Mouse (Mus musculus) G1E (cell line): ENCODE results near the gene Cd84. TPM values are rescaled to one million over a fixed set of nuclear protein-coding genes. Genes with fewer than 3 reads are reported as not detected.

Source experiments
- ATAC-seq: 2 replicates; pipeline ENCODE4 v1.8.0; 2016; ENCODE audit warnings: mild to moderate bottlenecking; ENCODE audit not compliant: insufficient number of reproducible peaks, poor library complexity, low FRiP score, severe bottlenecking; ENCODE audit errors: extremely low read depth
- DNase-seq: peaks from one replicate; pipeline ENCODE4 v3.0.0; 2012; ENCODE audit warnings: low spot score
- H3K27me3 ChIP-seq: 2 replicates; pipeline ENCODE4 v1.6.1; 2012; ENCODE audit warnings: mild to moderate bottlenecking, low read length, inconsistent platforms; ENCODE audit not compliant: insufficient read depth
- H3K36me3 ChIP-seq: replicated peaks from 2 replicates; pipeline ENCODE3; 2012; ENCODE audit warnings: mild to moderate bottlenecking, inconsistent platforms
- H3K4me1 ChIP-seq: 2 replicates; pipeline ENCODE4 v1.6.1; 2012; ENCODE audit warnings: low read depth, low read length, inconsistent platforms, mixed read lengths; ENCODE audit not compliant: insufficient read depth
- H3K4me3 ChIP-seq: 2 replicates; pipeline ENCODE4 v1.5.1; 2012; ENCODE audit warnings: low read depth, mild to moderate bottlenecking, inconsistent platforms, low read length, moderate library complexity, mixed read lengths
- H3K9me3 ChIP-seq: replicated peaks from 2 replicates; pipeline ENCODE4 v1.6.1; 2012; ENCODE audit warnings: inconsistent platforms
- CTCF ChIP-seq: IDR thresholded peaks from 2 replicates; pipeline ENCODE4 v1.5.1; 2012; ENCODE audit warnings: low read depth, low read length, inconsistent platforms, mixed read lengths
- GATA1 ChIP-seq: IDR thresholded peaks from 2 replicates; pipeline ENCODE4 v1.6.1; 2012; ENCODE audit warnings: borderline replicate concordance, low read length, inconsistent platforms, mixed read lengths
- GATA2 ChIP-seq: IDR thresholded peaks from 2 replicates; pipeline ENCODE4 v1.6.1; 2012; ENCODE audit warnings: low read depth, low read length, inconsistent platforms, borderline replicate concordance
- POLR2AphosphoS5 ChIP-seq: IDR thresholded peaks from 2 replicates; pipeline ENCODE4 v1.6.1; 2012; ENCODE audit warnings: low read depth, low read length, inconsistent platforms; ENCODE audit not compliant: insufficient replicate concordance
- TAL1 ChIP-seq: conservative IDR thresholded peaks from 2 replicates; pipeline ENCODE4 v1.6.1; 2012; ENCODE audit warnings: low read depth, low read length, inconsistent platforms, mixed read lengths
- polyA plus RNA-seq: library from polyadenylated mRNA; stranded (reverse); fragments of >175 nt; gene quantifications from 2 replicates; pipeline ENCODE4 v1.2.3, GENCODE M21; 2012
- total RNA-seq, 2 experiments: library from RNA; stranded (forward) in 1 of 2; stranded (reverse) in 1 of 2; fragments of 200-1000 nt in 1 of 2; fragments of >200 nt in 1 of 2; fragmentation: Nextera tagmentation in 1 of 2; gene quantifications; 2 replicates each; pipeline ENCODE4 v1.2.3; 2014 to 2017

Cd84 gene
- total and polyA plus RNA-seq, 3 experiments: 0.22 to 6.7 TPM; not detected in 1

GRCm38 (mm10) chr1:171919193-171919592 lies 79.7 kb downstream of the Cd84 start:
- H3K36me3 ChIP-seq: no peaks in the 10 kb centered on the region
- H3K4me1 ChIP-seq: no peaks in the 10 kb centered on the region
- H3K27me3 ChIP-seq: no peaks in the 10 kb centered on the region
- peaks cover 28% of the 10 kb centered on the region for H3K9me3 ChIP-seq
- no peak overlapping the region for H3K4me3 ChIP-seq
- no peak for ATAC-seq
- TF ChIP-seq POLR2AphosphoS5 (no peak), GATA2 (no peak), TAL1 (no peak), CTCF (no peak), GATA1 (no peak)
- DNase-seq: no peak

DNA sequence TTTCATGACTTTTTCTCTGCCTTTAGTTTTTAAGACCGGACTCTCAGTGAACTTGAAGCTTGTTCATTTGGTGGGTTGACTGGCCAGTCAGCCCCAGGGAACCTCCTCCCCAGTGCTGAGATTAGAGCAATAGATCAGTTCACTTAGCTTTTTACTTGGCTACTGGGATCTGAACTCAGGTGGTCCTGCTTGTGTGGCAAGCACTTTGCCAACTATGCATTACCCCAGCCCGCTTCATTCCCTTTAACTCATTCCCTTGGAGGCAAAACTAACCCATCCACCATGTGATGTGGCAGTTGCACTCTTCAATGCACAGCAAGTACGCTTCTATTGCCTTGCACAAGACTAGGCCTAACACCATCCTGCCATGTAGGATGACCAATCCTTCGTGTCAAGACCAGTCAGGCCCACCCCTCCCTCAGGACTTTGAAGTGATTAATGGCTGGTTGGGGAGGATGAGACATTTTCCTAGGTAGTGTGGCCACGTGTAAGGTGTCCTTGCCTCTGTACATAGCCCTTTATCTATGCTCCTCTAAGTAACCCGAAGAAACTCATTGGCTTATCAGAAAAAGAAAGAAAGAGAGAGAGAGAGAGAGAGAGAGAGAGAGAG lies 80.5 kb downstream of the Cd84 start:
- no peak for DNase-seq
- no peak for ATAC-seq
- no peaks in the 10 kb centered on the region for H3K27me3 ChIP-seq
- no peak overlapping the region for H3K4me3 ChIP-seq
- H3K36me3 ChIP-seq: no peaks in the 10 kb centered on the region
- TF ChIP-seq CTCF (no peak), POLR2AphosphoS5 (no peak), GATA1 (no peak), GATA2 (no peak), TAL1 (no peak)
- peaks cover 26% of the 10 kb centered on the region for H3K9me3 ChIP-seq
- no peaks in the 10 kb centered on the region for H3K4me1 ChIP-seq

DNA sequence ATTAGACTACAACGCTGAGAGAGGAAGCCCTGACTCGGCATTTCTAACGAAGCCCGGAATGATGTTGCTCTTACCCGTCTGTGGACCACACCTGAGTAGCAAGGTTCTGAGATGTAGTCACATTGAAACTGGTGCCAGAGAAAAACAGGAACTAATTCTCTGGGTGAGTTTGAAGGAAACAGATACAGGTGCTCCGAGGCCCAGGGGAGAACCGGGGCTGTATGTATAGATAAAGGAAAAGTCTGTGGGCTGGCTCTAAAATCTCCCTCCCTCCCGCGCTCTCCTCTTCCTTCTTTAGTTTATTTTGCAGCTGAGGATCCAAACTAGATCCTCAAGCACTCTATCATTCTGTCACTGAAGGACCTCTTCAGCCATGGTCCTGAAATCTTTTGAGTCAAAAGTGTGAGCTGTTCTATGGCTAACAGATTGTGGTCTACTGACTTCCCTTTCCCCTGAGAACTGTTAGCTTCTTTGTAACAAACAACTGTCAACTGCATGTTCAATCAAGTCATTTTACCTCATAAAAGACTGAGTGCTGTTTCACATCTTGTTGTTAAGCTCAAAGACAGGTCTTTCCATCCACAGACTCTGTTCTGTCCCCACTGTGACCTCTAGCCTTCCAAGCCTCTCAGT lies 81.6 kb downstream of the Cd84 start:
- ATAC-seq: no peak
- TF ChIP-seq POLR2AphosphoS5 (no peak), CTCF (no peak), GATA1 (no peak), GATA2 (no peak), TAL1 (no peak)
- Histone ChIP-seq H3K4me1 (no peaks in the 10 kb centered on the region), H3K36me3 (no peaks in the 10 kb centered on the region), H3K9me3 (peaks cover 17% of the 10 kb centered on the region), H3K27me3 (no peaks in the 10 kb centered on the region), H3K4me3 (no peak overlapping the region)
- no peak for DNase-seq

- DNase-seq (no peak), ATAC-seq (no peak)
- TF ChIP-seq GATA1 (no peak), CTCF (no peak), GATA2 (no peak), TAL1 (no peak), POLR2AphosphoS5 (no peak)
- Histone ChIP-seq H3K4me3 (no peak overlapping the region), H3K36me3 (no peaks in the 10 kb centered on the region), H3K9me3 (peaks cover 16% of the 10 kb centered on the region), H3K4me1 (no peaks in the 10 kb centered on the region), H3K27me3 (no peaks in the 10 kb centered on the region)
These were observed 82.1 kb downstream of the Cd84 start for GRCm38 (mm10) chr1:171921641-171922040.

DNA sequence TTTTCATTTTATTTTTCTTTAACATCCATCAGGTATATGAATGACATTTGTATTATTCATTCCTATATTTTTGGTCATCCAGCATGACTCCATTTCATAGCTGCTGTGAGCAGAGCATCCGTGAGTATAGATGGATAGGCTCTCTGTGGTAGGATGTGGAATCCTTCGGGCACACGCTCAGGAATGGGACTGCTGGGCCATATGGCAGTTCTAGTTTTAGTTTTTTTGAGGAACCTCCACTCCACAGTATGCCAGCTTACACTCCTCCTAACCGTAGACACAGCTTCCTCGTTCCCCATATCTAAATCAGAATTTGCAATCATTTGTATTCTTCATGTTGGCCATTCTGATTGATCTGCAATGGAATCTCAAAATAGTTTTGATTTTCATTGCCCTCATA lies 83.3 kb downstream of the Cd84 start:
- Histone ChIP-seq H3K4me1 (no peaks in the 10 kb centered on the region), H3K4me3 (no peak overlapping the region), H3K9me3 (peaks cover 12% of the 10 kb centered on the region), H3K36me3 (no peaks in the 10 kb centered on the region), H3K27me3 (no peaks in the 10 kb centered on the region)
- no peak for TF ChIP-seq GATA2
- no peak for TF ChIP-seq GATA1
- no peak for TF ChIP-seq TAL1
- TF ChIP-seq CTCF: no peak
- TF ChIP-seq POLR2AphosphoS5: no peak
- DNase-seq (no peak), ATAC-seq (no peak)

GRCm38 (mm10) chr1:171924900-171925299 lies 85.4 kb downstream of the Cd84 start:
- Histone ChIP-seq H3K27me3 (no peaks in the 10 kb centered on the region), H3K36me3 (no peaks in the 10 kb centered on the region), H3K4me1 (no peaks in the 10 kb centered on the region), H3K4me3 (no peak overlapping the region), H3K9me3 (peaks cover 8% of the 10 kb centered on the region)
- TF ChIP-seq TAL1: no peak
- no peak for TF ChIP-seq CTCF
- TF ChIP-seq GATA1: no peak
- TF ChIP-seq GATA2: no peak
- ATAC-seq: no peak
- DNase-seq: no peak
